Comparison of ENCODE assay signal across 10 mouse cellular contexts in genomic region chr19:24007002-24007637, GRCm38 (mm10). TPM values are rescaled to one million over a fixed set of nuclear protein-coding genes. Genes with fewer than 3 reads are reported as not detected.
DNase-seq lines count a peak whose midpoint lies in the region; ATAC-seq and TF ChIP-seq lines count a peak whose summit lies in the region.
"Had no signal": no experiment of that assay in that cellular context is flagged by ENCODE, and none has a peak within 500 bp of the region (broad histone marks: within the 10 kb centered on the region; RNA-seq: fewer than 3 reads in every experiment).

No protein-coding gene starts in this region.

- no peak overlapping the region for H3K27ac ChIP-seq in midbrain, postnatal 0 days (ENCODE audit: low read depth, low read length)
- H3K27ac ChIP-seq in midbrain, embryonic 10.5 days (replicated peaks), result no peak overlapping the region
- peak overlapping the region; percentile 68 for H3K27ac ChIP-seq in heart, embryonic 12.5 days (ENCODE audit: poor library complexity, severe bottlenecking)

- TF ChIP-seq CTCF in midbrain, postnatal 0 days (IDR thresholded peaks at IDR 0.05), result no peak

- H3K4me2 ChIP-seq in midbrain, postnatal 0 days (ENCODE audit: low read depth, low read length, poor library complexity, severe bottlenecking), result no peak overlapping the region
- H3K4me2 ChIP-seq in heart, embryonic 12.5 days, result peak overlapping the region; percentile 15; the same call in 1 of the 2 replicates
- H3K4me2 ChIP-seq: embryonic facial prominence, embryonic 15.5 days had no signal

- WGBS in midbrain, postnatal 0 days, result 82% methylated on average over 10 of the region's 10 CpGs
- WGBS in midbrain, embryonic 10.5 days, result 90% methylated on average over 10 of the region's 10 CpGs
- 84% methylated on average over 10 of the region's 10 CpGs for WGBS in heart, embryonic 12.5 days

- no peak for ATAC-seq in midbrain, postnatal 0 days (ENCODE audit: low FRiP score)
- no peak; the same call in 1 of the 2 replicates for ATAC-seq in heart, embryonic 12.5 days (ENCODE audit: insufficient number of reproducible peaks, low FRiP score)

- H3K4me1 ChIP-seq in midbrain, postnatal 0 days (ENCODE audit: insufficient read depth, low read length), result no peaks in the 10 kb centered on the region
- peaks cover 5% of the 10 kb centered on the region for H3K4me1 ChIP-seq in midbrain, embryonic 10.5 days
- peaks cover 26% of the 10 kb centered on the region for H3K4me1 ChIP-seq in heart, embryonic 12.5 days (replicated peaks)

- no peak overlapping the region for H3K9ac ChIP-seq in midbrain, postnatal 0 days (replicated peaks; ENCODE audit: low read length, poor library complexity, severe bottlenecking)
- H3K9ac ChIP-seq in heart, embryonic 12.5 days, result no peak overlapping the region; the same call in 1 of the 2 replicates
- H3K9ac ChIP-seq: embryonic facial prominence, embryonic 15.5 days had no signal

- H3K27me3 ChIP-seq in midbrain, postnatal 0 days (ENCODE audit: insufficient read depth, low read length), result no peaks in the 10 kb centered on the region
- H3K27me3 ChIP-seq in midbrain, embryonic 10.5 days (ENCODE audit: low read depth, poor library complexity, severe bottlenecking), result no peaks in the 10 kb centered on the region
- no peaks in the 10 kb centered on the region for H3K27me3 ChIP-seq in heart, embryonic 12.5 days (replicated peaks)
- H3K27me3 ChIP-seq: embryonic facial prominence, embryonic 15.5 days had no signal

- peak; percentile 20 for DNase-seq in heart, adult 8-10 months (ENCODE audit: low spot score)
- DNase-seq in heart, adult 9 months (ENCODE audit: low spot score in 2 of 2), result no peak
- DNase-seq in midbrain, postnatal 0 days (ENCODE audit: low spot score), result peak; percentile 41
- no peak for DNase-seq in midbrain, embryonic 10.5 days (ENCODE audit: low spot score)
- DNase-seq in retina, postnatal 1 day, result no peak
- DNase-seq in c-Kit-positive CD71-positive TER-119-positive erythroid progenitor cells, embryonic 14.5 days (ENCODE audit: low spot score), result no peak
- DNase-seq: kidney, postnatal 4 days; thymus, postnatal 36 days had no signal

- no peaks in the 10 kb centered on the region for H3K36me3 ChIP-seq in midbrain, postnatal 0 days (ENCODE audit: insufficient read depth, low read length)
- no peaks in the 10 kb centered on the region for H3K36me3 ChIP-seq in midbrain, embryonic 10.5 days
- H3K36me3 ChIP-seq in heart, embryonic 12.5 days, result 0 out of 2 replicates have a peak, but pooled peaks cover 5% of the 10 kb centered on the region
- H3K36me3 ChIP-seq: embryonic facial prominence, embryonic 15.5 days had no signal

- no peaks in the 10 kb centered on the region for H3K9me3 ChIP-seq in midbrain, postnatal 0 days (ENCODE audit: low read length)
- H3K9me3 ChIP-seq in midbrain, embryonic 10.5 days (replicated peaks), result peaks cover 8% of the 10 kb centered on the region
- H3K9me3 ChIP-seq in heart, embryonic 12.5 days (replicated peaks), result no peaks in the 10 kb centered on the region; the same call in 1 of the 2 replicates
- H3K9me3 ChIP-seq: embryonic facial prominence, embryonic 15.5 days had no signal

- H3K4me3 ChIP-seq in midbrain, postnatal 0 days (ENCODE audit: low read depth, low read length), result no peak overlapping the region
- no peak overlapping the region for H3K4me3 ChIP-seq in midbrain, embryonic 10.5 days
- no peak overlapping the region for H3K4me3 ChIP-seq in heart, embryonic 12.5 days
- H3K4me3 ChIP-seq: embryonic facial prominence, embryonic 15.5 days had no signal

RNA-seq across cellular contexts. Expression of gene Fam189a2, which starts 23.7 kb away (rescaled TPM):
- total RNA-seq in heart, adult 8-10 months (2022), result 10 to 100 TPM; 44.4 to 62.9 (median 52.5) TPM
- 16.3 and 16.9 TPM in 2 replicates for total RNA-seq in midbrain, postnatal 0 days (2014; rRNA removed)
- polyA plus RNA-seq in midbrain, postnatal 0 days (2015; fragmentation: Nextera tagmentation; extraction: Ambion mirVana), result 2.5 and 3.2 TPM in 2 replicates
- polyA plus RNA-seq in midbrain, embryonic 10.5 days (2016; fragmentation: Nextera tagmentation; extraction: Ambion mirVana), result 0.95 and 1.1 TPM in 2 replicates
- 4.6 and 4.8 TPM in 2 replicates for polyA plus RNA-seq in heart, embryonic 12.5 days (2016; fragmentation: Nextera tagmentation; extraction: Ambion mirVana)

Comparison
In these comparisons a context has a peak if more than half of its experiments do, and no peak if none do; other contexts are left out.
1. DNase-seq: peak in heart, adult 8-10 months (single experiment) and midbrain, postnatal 0 days (single experiment); none in heart, adult 9 months (0 of 2), midbrain, embryonic 10.5 days (single experiment), retina, postnatal 1 day (single experiment) and c-Kit-positive CD71-positive TER-119-positive erythroid progenitor cells, embryonic 14.5 days (single experiment).